Mouse (Mus musculus) layer of hippocampus, adult 2 months (tissue): ENCODE data around the gene Naalad2. TPM values are rescaled to one million over a fixed set of nuclear protein-coding genes. Genes with fewer than 3 reads are reported as not detected.
"Not testable (repeated sequence)": the region's sequence is repeated elsewhere in the genome, so short reads cannot be mapped to it uniquely, and the experiment has no call there.

Experiments
- DNase-seq, 2 experiments: peaks; one replicate each; pipeline ENCODE4 v3.0.0; 2022; ENCODE audit warnings: low spot score in 2 of 2
- H3K27ac ChIP-seq: fragments of 200-600 bp; 2 replicates; pipeline ENCODE4 v1.8.1; 2022
- H3K4me3 ChIP-seq: fragments of 200-600 bp; 2 replicates; pipeline ENCODE4 v1.8.1; 2022; ENCODE audit warnings: mild to moderate bottlenecking
- CTCF ChIP-seq: fragments of 200-600 bp; conservative IDR thresholded peaks from 2 replicates; pipeline ENCODE4 v1.8.1; 2022; ENCODE audit warnings: antibody characterized with exemption, mild to moderate bottlenecking, moderate library complexity
- long read RNA-seq, 2 experiments: library from polyadenylated mRNA; stranded (forward); transcript quantifications; one replicate each; pipeline ENCODE4 v2.0.0; 2021; ENCODE audit warnings: borderline mapping rate in 2 of 2
- total RNA-seq, 2 experiments: library from RNA; stranded (reverse); gene quantifications; 2 replicates each; pipeline ENCODE4 v1.2.3; 2021

Naalad2 gene
- 1 to 10 TPM in 1 of 2 experiments, under 1 TPM in 1; 0.49 to 1.6 TPM for total RNA-seq
- long read RNA-seq, experiment 1, partial matches to known transcripts, result 0 of 1 reads
- long read RNA-seq, experiment 1, other reads (novel, unspliced or antisense), result 0 of 1 reads
- long read RNA-seq, experiment 2, partial matches to known transcripts, result 0 of 1 reads
- long read RNA-seq, experiment 2, other reads (novel, unspliced or antisense), result 0 of 1 reads

GRCm38 (mm10) chr9:18402895-18403294 is at the start of gene Naalad2:
Gene Naalad2, minus strand, starts transcription at chr9:18402995.
- DNase-seq, H3K27ac ChIP-seq, H3K4me3 ChIP-seq: not testable (repeated sequence)

- no peak for TF ChIP-seq CTCF
- DNase-seq, result peak; percentile 16 to 17
- no peak overlapping the region for H3K27ac ChIP-seq
- H3K4me3 ChIP-seq, result no peak overlapping the region
Measured at GRCm38 (mm10) chr9:18431687-18432086, 28.9 kb upstream of the Naalad2 start.

GRCm38 (mm10) chr9:18430354-18430753 is 27.6 kb upstream of the Naalad2 start, which contains the start of gene Mbd3l2:
Gene Mbd3l2, plus strand, starts transcription at chr9:18430654.
- TF ChIP-seq CTCF, result no peak
- Histone ChIP-seq H3K27ac (no peak within 1 kb of the TSS), H3K4me3 (no peak within 1 kb of the TSS)
- no peak for DNase-seq

- H3K4me3 ChIP-seq, DNase-seq, H3K27ac ChIP-seq: not testable (repeated sequence)
Measured at GRCm38 (mm10) chr9:18412371-18412770, 9.6 kb upstream of the Naalad2 start.

GRCm38 (mm10) chr9:18404118-18404517 is 1.3 kb upstream of the Naalad2 start, which contains the start of gene Ubtfl1:
Gene Ubtfl1, plus strand, starts transcription at chr9:18404418.
- DNase-seq, result no peak
- TF ChIP-seq CTCF, result no peak
- Histone ChIP-seq H3K27ac (no peak within 1 kb of the TSS), H3K4me3 (no peak within 1 kb of the TSS)

- Histone ChIP-seq H3K4me3 (no peak overlapping the region), H3K27ac (no peak overlapping the region)
- no peak for DNase-seq
- TF ChIP-seq CTCF, result no peak
Measured at GRCm38 (mm10) chr9:18399629-18400028, 3.2 kb downstream of the Naalad2 start.

GRCm38 (mm10) chr9:18385782-18386181 is 17.0 kb downstream of the Naalad2 start:
- no peak overlapping the region for H3K4me3 ChIP-seq
- TF ChIP-seq CTCF, result no peak
- no peak for DNase-seq
- no peak overlapping the region for H3K27ac ChIP-seq

- not testable (repeated sequence) for H3K4me3 ChIP-seq, H3K27ac ChIP-seq, DNase-seq
Measured at GRCm38 (mm10) chr9:18373026-18373425, 29.8 kb downstream of the Naalad2 start.

- DNase-seq, result no peak
- H3K27ac ChIP-seq, result no peak overlapping the region
- TF ChIP-seq CTCF, result no peak
- H3K4me3 ChIP-seq, result no peak overlapping the region
Measured at GRCm38 (mm10) chr9:18319990-18320389, 82.8 kb downstream of the Naalad2 start.

- Histone ChIP-seq H3K4me3 (no peak overlapping the region), H3K27ac (no peak overlapping the region)
- DNase-seq, result no peak
- no peak for TF ChIP-seq CTCF
Measured at GRCm38 (mm10) chr9:18298301-18298700, 104.5 kb downstream of the Naalad2 start.

GRCm38 (mm10) chr9:18293026-18293781 is 109.6 kb downstream of the Naalad2 start:
- TF ChIP-seq CTCF, result no peak
- Histone ChIP-seq H3K4me3 (peak overlapping the region; percentile 81), H3K27ac (peak overlapping the region; percentile 98)
- no peak for DNase-seq

GRCm38 (mm10) chr9:18292443-18292922 is 110.3 kb downstream of the Naalad2 start:
- Histone ChIP-seq H3K27ac (peak overlapping the region; percentile 98), H3K4me3 (peak overlapping the region; percentile 81)
- no peak for DNase-seq
- TF ChIP-seq CTCF, result 0 out of 2 replicates have a peak, but pooled peaks have one; percentile 7

GRCm38 (mm10) chr9:18291571-18292429 is 111.0 kb downstream of the Naalad2 start, which contains the start of gene Chordc1:
Gene Chordc1, plus strand, starts transcription at chr9:18292125.
- peak; percentile 67 for TF ChIP-seq CTCF
- DNase-seq, result peak; percentile 96
- peak within 1 kb of the TSS; percentile 98 for H3K27ac ChIP-seq
- H3K4me3 ChIP-seq, result peak within 1 kb of the TSS; percentile 81
